Mouse (Mus musculus) myocyte (in vitro differentiated cells): ENCODE measurements around the gene Srpk2.

Experiments
- CEBPB ChIP-seq: IDR thresholded peaks from 2 replicates; pipeline ENCODE4 v1.6.1; 2011; ENCODE audit warnings: mild to moderate bottlenecking, moderate library complexity; ENCODE audit not compliant: poor library complexity, insufficient read depth, severe bottlenecking
- E2F4 ChIP-seq: IDR thresholded peaks from one replicate; pipeline ENCODE4 v1.6.1; 2011; ENCODE audit warnings: mild to moderate bottlenecking, control low read depth, moderate library complexity; ENCODE audit not compliant: insufficient read depth
- MAX ChIP-seq: IDR thresholded peaks from one replicate; pipeline ENCODE4 v1.6.1; 2011; ENCODE audit warnings: low read depth, mild to moderate bottlenecking, control low read depth
- MYOD1 ChIP-seq, 3 experiments: IDR thresholded peaks; one replicate each; pipeline ENCODE4 v1.6.1; 2011; ENCODE audit warnings: control low read depth in 2 of 3, low read depth in 2 of 3, mild to moderate bottlenecking in 2 of 3, moderate library complexity in 1 of 3; ENCODE audit not compliant: insufficient read length in 2 of 3, control insufficient read depth in 1 of 3
- POLR2A ChIP-seq: IDR thresholded peaks from one replicate; pipeline ENCODE4 v1.6.1; 2011; ENCODE audit warnings: low read depth, mild to moderate bottlenecking, control low read depth, moderate library complexity; ENCODE audit not compliant: insufficient read length
- POLR2AphosphoS2 ChIP-seq: IDR thresholded peaks from one replicate; pipeline ENCODE4 v1.6.1; 2011; ENCODE audit warnings: low read depth, control low read depth; ENCODE audit not compliant: insufficient read length
- SRF ChIP-seq: IDR thresholded peaks from one replicate; pipeline ENCODE4 v1.6.1; 2011; ENCODE audit warnings: low read depth; ENCODE audit not compliant: control insufficient read depth, insufficient read length
- TCF12 ChIP-seq: IDR thresholded peaks from one replicate; pipeline ENCODE4 v1.6.1; 2011; ENCODE audit warnings: mild to moderate bottlenecking, control low read depth; ENCODE audit not compliant: poor library complexity, insufficient read depth, severe bottlenecking
- TCF3 ChIP-seq: IDR thresholded peaks from one replicate; pipeline ENCODE4 v1.6.1; 2011; ENCODE audit warnings: low read depth, control low read depth; ENCODE audit not compliant: insufficient read length

- TF ChIP-seq POLR2A (no peak), E2F4 (no peak), TCF12 (no peak), MYOD1 (IDR thresholded peaks at IDR 0.05; ENCODE audit: control insufficient read depth in 1 of 3, insufficient read length in 2 of 3, low read depth in 2 of 3) (no peak), POLR2AphosphoS2 (no peak), SRF (no peak), MAX (no peak), TCF3 (no peak), CEBPB (no peak)
Observed at GRCm38 (mm10) chr5:23507210-23507609, 177.2 kb downstream of the Srpk2 start.
